Mouse (Mus musculus) midbrain, embryonic 12.5 days (tissue): Measurements from ENCODE around the gene Olfr113. TPM values are rescaled to one million over a fixed set of nuclear protein-coding genes. Genes with fewer than 3 reads are reported as not detected.

Experiments used
- polyA plus RNA-seq: library from polyadenylated mRNA; unstranded; fragments of >200 nt; fragmentation: Nextera tagmentation; extraction: Ambion mirVana; gene quantifications from 2 replicates; pipeline ENCODE4 v1.2.1, GENCODE M21; 2016

The Olfr113 gene
- polyA plus RNA-seq, 1 experiment from 2014 or later, result not detected

Other genes with a start within 250 kb of the Olfr113 start
- gene Olfr103, start 238.0 kb downstream of the Olfr113 start, polyA plus RNA-seq, result not detected in 2 replicates
- gene Olfr104-ps, start 218.1 kb downstream of the Olfr113 start, polyA plus RNA-seq, result not detected in 2 replicates
- gene Olfr105-ps, start 198.6 kb downstream of the Olfr113 start, polyA plus RNA-seq, result not detected in 2 replicates
- gene Olfr106-ps, start 187.3 kb downstream of the Olfr113 start, polyA plus RNA-seq, result not detected in 2 replicates
- gene Olfr107, start 178.4 kb downstream of the Olfr113 start, polyA plus RNA-seq, result not detected in 2 replicates
- not detected in 2 replicates for gene Olfr108, start 132.2 kb downstream of the Olfr113 start, polyA plus RNA-seq
- gene Olfr109, start 118.7 kb downstream of the Olfr113 start, polyA plus RNA-seq, result not detected in 2 replicates
- gene H2-M2, start 94.1 kb downstream of the Olfr113 start, polyA plus RNA-seq, result not detected in 2 replicates
- gene Olfr110, start 85.2 kb downstream of the Olfr113 start, polyA plus RNA-seq, result not detected in 2 replicates
- gene Olfr111, start 69.6 kb downstream of the Olfr113 start, polyA plus RNA-seq, result not detected in 2 replicates
- not detected in 2 replicates for gene Olfr112, start 8.2 kb downstream of the Olfr113 start, polyA plus RNA-seq
- not detected in 2 replicates for gene Olfr114, start 15.1 kb upstream of the Olfr113 start, polyA plus RNA-seq
- gene Olfr115, start 49.4 kb upstream of the Olfr113 start, polyA plus RNA-seq, result not detected in 2 replicates
- not detected in 2 replicates for gene Olfr116, start 49.5 kb upstream of the Olfr113 start, polyA plus RNA-seq
- not detected in 2 replicates for gene Olfr117, start 86.1 kb upstream of the Olfr113 start, polyA plus RNA-seq
- gene Olfr118, start 89.3 kb upstream of the Olfr113 start, polyA plus RNA-seq, result not detected in 2 replicates
- not detected in 2 replicates for gene Olfr119, start 118.9 kb upstream of the Olfr113 start, polyA plus RNA-seq
- gene Olfr120, start 144.1 kb upstream of the Olfr113 start, polyA plus RNA-seq, result not detected in 2 replicates
- not detected in 2 replicates for gene Olfr121, start 171.2 kb upstream of the Olfr113 start, polyA plus RNA-seq
- not detected in 2 replicates for gene Olfr122, start 190.9 kb upstream of the Olfr113 start, polyA plus RNA-seq
- not detected in 2 replicates for gene Olfr123, start 215.9 kb upstream of the Olfr113 start, polyA plus RNA-seq
- not detected in 2 replicates for gene Olfr124, start 222.2 kb upstream of the Olfr113 start, polyA plus RNA-seq